Mouse (Mus musculus) CD4-positive, CD25-positive, alpha-beta regulatory T cell, adult 2 months (primary cell): ENCODE results near the gene Rasgef1a.

Experiments
- DNase-seq: peaks from one replicate; pipeline ENCODE4 v3.0.0-alpha.2; 2012; ENCODE audit warnings: low read depth, low spot score

Gene Rasgef1a

GRCm38 (mm10) chr6:118027036-118027435, 15.8 kb downstream of the Rasgef1a start:
- DNase-seq = no peak

- DNase-seq = no peak
Observed at GRCm38 (mm10) chr6:118031467-118031866, 20.2 kb downstream of the Rasgef1a start.

- no peak for DNase-seq
Observed at GRCm38 (mm10) chr6:118035639-118036038, 24.4 kb downstream of the Rasgef1a start.

GRCm38 (mm10) chr6:118036118-118036805, 25.0 kb downstream of the Rasgef1a start:
- DNase-seq = no peak

- no peak for DNase-seq
Observed at GRCm38 (mm10) chr6:118036866-118037265, 25.6 kb downstream of the Rasgef1a start.

- no peak for DNase-seq
Observed at GRCm38 (mm10) chr6:118045180-118045579, 33.9 kb downstream of the Rasgef1a start.

- no peak for DNase-seq
Observed at GRCm38 (mm10) chr6:118045892-118046291, 34.7 kb downstream of the Rasgef1a start.

GRCm38 (mm10) chr6:118046511-118046910, 35.3 kb downstream of the Rasgef1a start:
- DNase-seq = no peak

- DNase-seq = no peak
Observed at GRCm38 (mm10) chr6:118046924-118047323, 35.7 kb downstream of the Rasgef1a start.

GRCm38 (mm10) chr6:118047811-118048505, 36.7 kb downstream of the Rasgef1a start:
- DNase-seq = no peak

- no peak for DNase-seq
Observed at GRCm38 (mm10) chr6:118049776-118050175, 38.5 kb downstream of the Rasgef1a start.

- DNase-seq = no peak
Observed at GRCm38 (mm10) chr6:118051474-118051873, 40.2 kb downstream of the Rasgef1a start.

GRCm38 (mm10) chr6:118055209-118055608, 44.0 kb downstream of the Rasgef1a start:
- DNase-seq = no peak

- no peak for DNase-seq
Observed at GRCm38 (mm10) chr6:118061266-118061665, 50.0 kb downstream of the Rasgef1a start.

- no peak for DNase-seq
Observed at GRCm38 (mm10) chr6:118063266-118063665, 52.0 kb downstream of the Rasgef1a start.

GRCm38 (mm10) chr6:118064968-118065530, 53.8 kb downstream of the Rasgef1a start:
- DNase-seq = peak; percentile 74

- no peak for DNase-seq
Observed at GRCm38 (mm10) chr6:118065837-118066198, 54.6 kb downstream of the Rasgef1a start.

- peak; percentile 66 for DNase-seq
Observed at GRCm38 (mm10) chr6:118066199-118067081, 55.2 kb downstream of the Rasgef1a start.

- peak; percentile 45 for DNase-seq
Observed at GRCm38 (mm10) chr6:118067720-118068119, 56.5 kb downstream of the Rasgef1a start.

GRCm38 (mm10) chr6:118070321-118071012, 59.2 kb downstream of the Rasgef1a start:
- DNase-seq = no peak

GRCm38 (mm10) chr6:118071013-118071350, 59.7 kb downstream of the Rasgef1a start:
- no peak for DNase-seq
